Mouse (Mus musculus): ENCODE data around the gene Nsun5. TPM values are rescaled to one million over a fixed set of nuclear protein-coding genes. Genes with fewer than 3 reads are reported as not detected.

The Nsun5 gene
- 1.8 TPM for polyA plus RNA-seq (2014; fragmentation: Illumina TruSeq; extraction: RNeasy Lipid Tissue Mini Kit (QIAGEN cat#74804); ENCODE audit: low replicate concordance)

DNA sequence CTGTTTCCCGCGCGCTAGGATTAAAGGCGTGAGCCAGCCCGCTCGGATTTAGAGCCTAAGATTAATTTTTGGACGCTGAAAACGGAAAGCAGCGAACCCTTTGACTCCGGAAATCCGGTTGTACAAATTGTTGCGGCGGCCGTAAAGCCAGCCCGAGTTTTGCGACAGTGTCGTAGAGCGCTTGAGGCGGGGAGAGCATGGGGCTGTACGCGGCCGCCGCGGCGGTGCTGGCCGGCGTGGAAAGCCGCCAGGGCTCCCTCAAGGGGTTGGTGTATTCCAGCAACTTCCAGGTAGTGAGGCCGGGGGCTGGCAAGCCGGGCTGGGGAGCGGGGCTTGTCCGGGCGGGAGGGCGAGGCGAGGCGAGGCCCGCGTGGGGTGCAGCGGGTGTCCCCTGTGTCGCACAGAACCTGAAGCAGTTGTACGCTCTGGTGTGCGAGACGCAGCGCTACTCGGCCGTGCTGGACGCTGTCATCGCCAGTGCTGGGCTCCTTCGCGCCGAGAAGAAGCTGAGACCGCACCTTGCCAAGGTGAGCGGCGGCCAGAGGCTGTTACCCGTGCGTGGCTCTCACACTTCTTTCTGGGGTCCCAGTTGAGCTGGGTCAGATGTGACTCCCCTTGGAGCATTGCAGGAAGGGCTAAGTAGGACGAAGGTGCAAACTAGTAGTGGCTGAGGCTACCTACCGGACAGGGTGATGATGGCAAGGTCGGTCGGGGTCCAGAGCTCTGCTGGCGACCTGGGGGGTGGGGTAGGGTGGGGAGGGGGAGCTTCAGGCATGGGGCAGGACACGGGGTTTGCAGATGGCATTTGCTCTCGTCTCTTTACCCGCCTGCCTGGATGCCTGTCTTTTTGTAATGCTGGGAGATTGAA lies at the start of gene Nsun5:
Gene Nsun5, plus strand, starts transcription at position 167 of the 868 bp plus-strand sequence.

DNA sequence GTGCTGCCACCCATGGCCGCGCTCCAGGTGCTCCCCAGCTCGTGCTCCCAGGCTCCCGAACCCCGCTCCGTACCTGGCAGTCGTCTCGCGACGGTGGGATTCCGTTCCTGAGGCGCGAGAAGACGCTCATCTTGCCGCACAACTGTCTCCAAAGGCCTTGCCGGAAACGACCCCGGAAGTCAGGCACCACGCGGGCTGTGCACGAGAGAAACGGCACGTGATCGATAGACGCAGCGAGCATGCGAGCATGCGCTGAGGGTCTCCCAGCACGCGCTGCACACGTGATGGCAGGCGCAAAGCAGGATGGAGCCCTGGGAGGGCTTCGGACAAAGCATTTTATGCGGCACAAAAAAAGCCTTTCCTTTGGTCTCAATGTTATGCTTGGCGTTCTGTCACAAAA lies 19.9 kb upstream of the Nsun5 start, which contains the start of gene Fkbp6:
Gene Fkbp6, minus strand, starts transcription at position 183 of the 400 bp plus-strand sequence.

DNA sequence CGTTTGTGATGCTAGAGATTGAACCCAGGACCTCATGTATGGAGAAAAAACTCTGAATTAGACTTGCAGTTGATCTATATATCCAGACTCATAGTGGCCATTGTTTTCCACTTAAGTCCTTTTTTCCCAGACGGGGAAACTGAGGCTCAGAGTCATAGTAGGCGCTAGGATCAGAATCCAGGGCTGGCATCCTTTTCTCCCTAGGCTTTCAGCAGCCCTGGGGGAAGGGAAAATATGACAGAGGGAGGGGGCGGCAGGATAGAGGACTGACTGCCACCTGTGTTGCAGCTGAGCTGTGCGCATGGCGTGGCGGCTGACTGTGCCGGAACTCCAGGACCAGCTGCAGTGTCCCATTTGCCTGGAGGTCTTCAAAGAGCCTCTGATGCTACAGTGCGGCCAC lies 16.8 kb upstream of the Nsun5 start, which contains the start of gene Trim50:
Gene Trim50, plus strand, starts transcription at position 301 of the 400 bp plus-strand sequence.

DNA sequence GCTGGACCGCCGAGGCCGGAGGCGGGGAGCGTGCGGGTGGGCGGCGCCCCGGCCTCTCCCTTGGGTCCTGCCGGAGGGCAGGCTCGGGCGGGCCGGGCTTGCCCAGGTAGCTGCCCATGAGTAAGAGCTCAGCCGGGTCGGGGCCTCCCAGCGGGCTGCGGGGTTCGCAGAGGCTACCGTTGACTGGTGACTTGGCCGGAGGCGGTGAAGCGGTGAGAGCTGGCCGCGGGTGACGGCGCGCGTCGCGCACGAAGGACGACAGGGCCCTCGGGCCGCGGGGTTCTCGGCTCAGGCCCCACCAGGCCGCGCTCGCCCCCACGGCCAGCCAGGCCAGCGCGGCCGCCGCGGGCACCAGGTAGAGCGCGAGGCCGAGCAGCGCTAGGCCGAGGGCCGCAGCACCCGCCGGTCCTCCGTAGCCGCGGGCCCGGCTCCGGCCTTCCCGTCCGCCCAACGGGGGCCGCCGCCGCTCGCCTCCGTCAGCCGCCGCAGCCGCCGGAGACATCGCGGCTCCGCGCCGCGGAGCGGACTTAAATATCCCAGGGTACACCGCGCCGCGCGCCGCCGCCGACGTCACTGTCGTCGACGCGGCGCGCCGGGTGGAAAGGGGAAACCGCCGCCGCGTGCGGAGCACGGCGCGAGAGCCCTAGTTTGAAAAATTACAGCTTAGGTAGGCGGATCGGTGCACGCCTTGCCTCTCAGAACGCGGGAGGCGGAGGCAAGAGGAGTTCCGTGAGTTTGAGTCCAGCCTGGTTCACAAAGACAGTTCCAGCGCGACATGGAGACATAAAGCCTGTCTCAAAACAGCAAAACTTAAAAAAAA lies 24.5 kb downstream of the Nsun5 start, which contains the start of gene Pom121:
Gene Pom121, minus strand, starts transcription at position 543 of the 820 bp plus-strand sequence.

Other genes starting within 250 kb of the Nsun5 start
- 4.8 TPM for gene Tbl2, start 220.3 kb upstream of the Nsun5 start, polyA plus RNA-seq (2014; fragmentation: Illumina TruSeq; extraction: RNeasy Lipid Tissue Mini Kit (QIAGEN cat#74804); ENCODE audit: low replicate concordance)
- gene Bcl7b, start 201.7 kb upstream of the Nsun5 start, polyA plus RNA-seq (2014; fragmentation: Illumina TruSeq; extraction: RNeasy Lipid Tissue Mini Kit (QIAGEN cat#74804); ENCODE audit: low replicate concordance): 5.6 TPM
- gene Baz1b, start 182.7 kb upstream of the Nsun5 start, polyA plus RNA-seq (2014; fragmentation: Illumina TruSeq; extraction: RNeasy Lipid Tissue Mini Kit (QIAGEN cat#74804); ENCODE audit: low replicate concordance): 27.7 TPM
- not detected for gene Fzd9, start 118.7 kb upstream of the Nsun5 start, polyA plus RNA-seq (2014; fragmentation: Illumina TruSeq; extraction: RNeasy Lipid Tissue Mini Kit (QIAGEN cat#74804); ENCODE audit: low replicate concordance)
- gene Fkbp6, start 19.9 kb upstream of the Nsun5 start, polyA plus RNA-seq (2014; fragmentation: Illumina TruSeq; extraction: RNeasy Lipid Tissue Mini Kit (QIAGEN cat#74804); ENCODE audit: low replicate concordance): not detected
- gene Trim50, start 16.7 kb upstream of the Nsun5 start, polyA plus RNA-seq (2014; fragmentation: Illumina TruSeq; extraction: RNeasy Lipid Tissue Mini Kit (QIAGEN cat#74804); ENCODE audit: low replicate concordance): not detected
- gene Pom121, start 24.6 kb downstream of the Nsun5 start, polyA plus RNA-seq (2014; fragmentation: Illumina TruSeq; extraction: RNeasy Lipid Tissue Mini Kit (QIAGEN cat#74804); ENCODE audit: low replicate concordance): 1.3 TPM
- 3.5 TPM for gene Hip1, start 175.2 kb downstream of the Nsun5 start, polyA plus RNA-seq (2014; fragmentation: Illumina TruSeq; extraction: RNeasy Lipid Tissue Mini Kit (QIAGEN cat#74804); ENCODE audit: low replicate concordance)
- gene Ccl26, start 193.6 kb downstream of the Nsun5 start, polyA plus RNA-seq (2014; fragmentation: Illumina TruSeq; extraction: RNeasy Lipid Tissue Mini Kit (QIAGEN cat#74804); ENCODE audit: low replicate concordance): not detected
- gene Ccl24, start 203.1 kb downstream of the Nsun5 start, polyA plus RNA-seq (2014; fragmentation: Illumina TruSeq; extraction: RNeasy Lipid Tissue Mini Kit (QIAGEN cat#74804); ENCODE audit: low replicate concordance): 2.7 TPM

Data from small intestine, adult 10 weeks (tissue).